Mouse (Mus musculus) liver, adult (tissue): ENCODE results near the gene Rab11fip5.

Experiments used
- GATA4 ChIP-seq: IDR thresholded peaks from 2 replicates; pipeline ENCODE4 v1.6.1; 2014; ENCODE audit warnings: mild to moderate bottlenecking, low read length; ENCODE audit not compliant: insufficient replicate concordance

The Rab11fip5 gene

GRCm38 (mm10) chr6:85340184-85340583 lies 34.2 kb downstream of the Rab11fip5 start:
- TF ChIP-seq GATA4: no peak

- no peak for TF ChIP-seq GATA4
These were observed 35.0 kb downstream of the Rab11fip5 start for GRCm38 (mm10) chr6:85339273-85339901.

- no peak for TF ChIP-seq GATA4
These were observed 37.5 kb downstream of the Rab11fip5 start for GRCm38 (mm10) chr6:85336944-85337343.

- no peak for TF ChIP-seq GATA4
These were observed 39.1 kb downstream of the Rab11fip5 start for GRCm38 (mm10) chr6:85335352-85335751.

- TF ChIP-seq GATA4: no peak
These were observed 39.6 kb downstream of the Rab11fip5 start for GRCm38 (mm10) chr6:85334851-85335250.

GRCm38 (mm10) chr6:85334251-85334650 lies 40.2 kb downstream of the Rab11fip5 start:
- no peak for TF ChIP-seq GATA4

- TF ChIP-seq GATA4: no peak
These were observed 40.7 kb downstream of the Rab11fip5 start for GRCm38 (mm10) chr6:85333732-85334131.

- peak; percentile 73; the same call in 1 of the 2 replicates for TF ChIP-seq GATA4
These were observed 41.3 kb downstream of the Rab11fip5 start, which contains the start of gene Sfxn5 for GRCm38 (mm10) chr6:85333000-85333669. Gene Sfxn5 (minus strand): TSS chr6:85333422.

- TF ChIP-seq GATA4: no peak
These were observed 42.0 kb downstream of the Rab11fip5 start for GRCm38 (mm10) chr6:85332351-85332999.

GRCm38 (mm10) chr6:85331736-85332135 lies 42.7 kb downstream of the Rab11fip5 start:
- TF ChIP-seq GATA4: no peak

- no peak for TF ChIP-seq GATA4
These were observed 43.2 kb downstream of the Rab11fip5 start for GRCm38 (mm10) chr6:85331221-85331735.

- TF ChIP-seq GATA4: no peak
These were observed 44.7 kb downstream of the Rab11fip5 start for GRCm38 (mm10) chr6:85329666-85330185.

GRCm38 (mm10) chr6:85326564-85326963 lies 47.9 kb downstream of the Rab11fip5 start:
- no peak for TF ChIP-seq GATA4

GRCm38 (mm10) chr6:85325109-85325508 lies 49.3 kb downstream of the Rab11fip5 start:
- TF ChIP-seq GATA4: no peak

GRCm38 (mm10) chr6:85320445-85320866 lies 54.0 kb downstream of the Rab11fip5 start:
- TF ChIP-seq GATA4: no peak
